Mouse (Mus musculus): ENCODE measurements around the gene Cd28. TPM values are rescaled to one million over a fixed set of nuclear protein-coding genes. Genes with fewer than 3 reads are reported as not detected.

Gene Cd28
- polyA plus RNA-seq (2015; fragmentation: Nextera tagmentation; extraction: Ambion mirVana), result 0.03 and 0.09 TPM in 2 replicates

DNA sequence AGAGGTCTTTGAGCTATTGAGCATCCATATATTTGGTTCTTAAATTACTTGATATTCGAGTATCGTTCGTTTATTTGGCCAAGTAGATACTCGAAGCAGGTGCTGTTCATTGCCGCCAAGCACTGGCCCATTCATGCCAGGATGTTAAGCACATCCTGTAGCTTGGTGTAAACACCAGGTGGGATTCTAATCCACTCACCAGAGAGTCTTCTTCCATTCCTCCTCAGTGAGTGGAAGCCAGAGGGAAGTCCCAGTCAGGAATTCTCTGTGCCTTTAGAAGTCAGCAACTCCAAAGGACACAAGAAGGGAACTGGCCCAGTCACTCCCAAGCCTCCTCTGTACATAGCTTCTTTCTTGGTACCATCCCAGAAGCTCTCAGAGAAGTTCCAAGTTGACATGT, at the start of gene Cd28:
Gene Cd28 (plus strand): TSS at position 234 of the 400 bp plus-strand sequence.
- no peaks in the 10 kb centered on the region for H3K4me1 ChIP-seq (replicated peaks)

DNA sequence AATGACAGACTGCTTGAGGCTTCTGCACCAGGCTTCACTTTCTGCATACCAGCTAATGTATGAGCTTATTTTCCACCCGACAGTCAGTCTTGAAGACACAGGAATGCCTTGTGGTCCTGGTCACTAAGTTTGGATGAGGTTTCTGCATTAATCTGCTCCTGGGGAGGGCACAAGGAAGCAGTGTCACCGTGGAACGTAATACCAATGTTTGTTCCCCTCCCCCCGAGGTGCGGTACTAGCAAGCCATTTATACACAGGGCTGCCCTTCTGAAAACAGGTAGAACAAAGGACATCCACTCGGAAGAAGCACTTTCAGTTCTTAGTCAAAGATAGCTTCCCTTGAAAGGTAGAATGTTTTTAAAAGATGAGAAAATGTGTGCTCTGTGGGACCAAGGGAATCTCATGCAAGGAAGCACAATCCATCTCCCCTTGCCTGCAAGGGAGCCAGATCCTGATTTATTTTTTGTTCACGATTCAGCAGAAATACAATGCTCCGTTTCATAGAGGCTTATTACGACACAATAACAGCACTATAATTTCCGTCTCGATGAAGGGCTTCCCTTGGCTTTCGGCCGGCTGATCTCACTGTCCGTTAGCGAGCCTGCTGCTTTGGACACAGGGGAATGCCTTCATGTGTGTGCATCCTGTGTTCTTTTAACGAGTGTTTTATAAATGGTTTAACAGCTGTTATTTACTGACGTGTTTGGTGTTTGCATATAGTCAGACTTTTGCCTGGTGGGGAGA, 48.6 kb upstream of the Cd28 start:
- H3K4me3 ChIP-seq (replicated peaks), result no peak overlapping the region
- no peaks in the 10 kb centered on the region for H3K36me3 ChIP-seq (replicated peaks)
- H3K4me2 ChIP-seq, result no peak overlapping the region
- H3K9ac ChIP-seq, result no peak overlapping the region
- no peaks in the 10 kb centered on the region for H3K4me1 ChIP-seq (replicated peaks)
- no peaks in the 10 kb centered on the region for H3K27me3 ChIP-seq
- peak overlapping the region; percentile 29; the same call in 1 of the 2 replicates for H3K27ac ChIP-seq (replicated peaks)
- no peaks in the 10 kb centered on the region for H3K9me3 ChIP-seq (replicated peaks)
- 56% methylated on average over 17 of the region's 17 CpGs for WGBS (ENCODE audit: insufficient replicate concordance)
- ATAC-seq (ENCODE audit: insufficient read depth), result no peak

More for the DNA sequence above, at the start of gene Cd28:
- Histone ChIP-seq H3K27ac (replicated peaks) (0 out of 2 replicates have a peak within 1 kb of the TSS, but pooled peaks have one; percentile 14), H3K4me3 (replicated peaks) (no peak within 1 kb of the TSS), H3K4me2 (no peak within 1 kb of the TSS), H3K9me3 (replicated peaks) (no peaks in the 10 kb centered on the region), H3K27me3 (no peaks in the 10 kb centered on the region), H3K36me3 (replicated peaks) (no peaks in the 10 kb centered on the region), H3K9ac (no peak within 1 kb of the TSS)
- no peak for ATAC-seq (ENCODE audit: insufficient read depth)
- WGBS (ENCODE audit: insufficient replicate concordance), result 57% methylated on average over 5 of the region's 5 CpGs

DNA sequence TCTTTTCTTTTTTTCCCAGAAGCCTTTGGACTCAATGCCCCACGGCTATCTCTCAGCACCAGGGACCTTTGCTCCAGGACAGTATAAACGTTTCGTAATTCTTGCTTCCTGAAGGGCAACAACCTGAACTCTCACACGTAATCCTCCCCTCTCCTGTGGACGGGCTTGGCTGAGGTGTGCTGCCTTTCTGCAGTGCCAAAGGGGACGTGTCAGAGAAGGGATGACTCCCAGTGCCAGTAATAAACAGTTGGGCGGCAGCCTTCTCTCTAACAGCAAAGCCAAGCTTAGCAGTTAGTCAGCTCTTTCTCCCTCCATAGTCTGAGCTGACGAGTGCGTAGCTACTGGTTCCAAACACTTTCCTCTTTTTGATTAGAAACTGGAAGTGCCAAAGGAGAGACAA, 47.6 kb upstream of the Cd28 start:
- no peak overlapping the region for H3K4me3 ChIP-seq (replicated peaks)
- H3K9me3 ChIP-seq (replicated peaks), result no peaks in the 10 kb centered on the region
- no peaks in the 10 kb centered on the region for H3K36me3 ChIP-seq (replicated peaks)
- H3K27me3 ChIP-seq, result no peaks in the 10 kb centered on the region
- no peak overlapping the region for H3K9ac ChIP-seq
- 30% methylated on average over 9 of the region's 9 CpGs for WGBS (ENCODE audit: insufficient replicate concordance)
- peak overlapping the region; percentile 39; the same call in 1 of the 2 replicates for H3K27ac ChIP-seq (replicated peaks)
- H3K4me2 ChIP-seq, result 0 out of 2 replicates have a peak overlapping the region, but pooled peaks have one; percentile 19
- ATAC-seq (ENCODE audit: insufficient read depth), result peak; percentile 85
- H3K4me1 ChIP-seq (replicated peaks), result no peaks in the 10 kb centered on the region

DNA sequence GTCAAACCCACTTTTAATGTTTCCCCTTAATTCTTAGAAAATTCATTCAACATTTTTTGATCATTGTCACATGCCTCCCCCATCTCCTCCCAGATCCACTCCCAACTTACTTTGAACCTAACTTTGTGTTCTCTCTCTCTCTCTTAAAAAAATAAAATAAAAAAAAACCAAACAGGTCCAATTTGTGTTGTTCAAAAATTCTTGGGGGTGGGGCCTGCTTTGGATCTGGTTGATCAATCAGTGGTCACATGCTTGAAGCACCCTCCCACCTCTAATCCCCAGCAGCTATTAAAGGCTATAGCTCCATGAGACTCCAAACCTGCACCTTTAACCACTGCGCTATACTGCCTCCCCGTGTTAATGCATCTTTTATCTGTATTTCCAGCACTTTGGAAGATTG, 46.9 kb upstream of the Cd28 start:
- H3K27ac ChIP-seq (replicated peaks), result 0 out of 2 replicates have a peak overlapping the region, but pooled peaks have one; percentile 39
- H3K4me3 ChIP-seq (replicated peaks), result no peak overlapping the region
- no peaks in the 10 kb centered on the region for H3K4me1 ChIP-seq (replicated peaks)
- 64% methylated on average over 2 of the region's 2 CpGs for WGBS (ENCODE audit: insufficient replicate concordance)
- H3K9me3 ChIP-seq (replicated peaks), result no peaks in the 10 kb centered on the region
- no peaks in the 10 kb centered on the region for H3K36me3 ChIP-seq (replicated peaks)
- no peak overlapping the region for H3K4me2 ChIP-seq
- ATAC-seq (ENCODE audit: insufficient read depth), result no peak
- no peak overlapping the region for H3K9ac ChIP-seq
- H3K27me3 ChIP-seq, result no peaks in the 10 kb centered on the region

DNA sequence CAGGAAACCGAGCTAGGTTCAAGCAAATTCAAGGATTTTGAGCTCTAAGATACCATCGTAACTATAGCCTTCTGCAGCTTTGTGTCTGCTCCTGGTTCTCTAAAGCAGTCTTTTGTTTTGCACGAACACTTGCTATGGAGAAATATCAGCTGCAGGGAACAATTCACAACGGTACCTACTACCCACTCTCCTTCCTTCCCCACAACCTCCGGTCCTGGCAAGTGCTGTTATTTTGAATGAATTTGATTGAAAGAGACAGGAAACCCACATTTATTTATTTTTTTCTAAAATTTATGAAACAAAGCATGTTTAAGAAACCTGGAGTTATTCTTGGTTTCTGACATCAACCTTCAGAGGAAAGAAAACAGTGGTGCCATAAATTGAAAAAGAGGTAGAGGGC, 46.4 kb upstream of the Cd28 start:
- no peaks in the 10 kb centered on the region for H3K27me3 ChIP-seq
- no peak for ATAC-seq (ENCODE audit: insufficient read depth)

DNA sequence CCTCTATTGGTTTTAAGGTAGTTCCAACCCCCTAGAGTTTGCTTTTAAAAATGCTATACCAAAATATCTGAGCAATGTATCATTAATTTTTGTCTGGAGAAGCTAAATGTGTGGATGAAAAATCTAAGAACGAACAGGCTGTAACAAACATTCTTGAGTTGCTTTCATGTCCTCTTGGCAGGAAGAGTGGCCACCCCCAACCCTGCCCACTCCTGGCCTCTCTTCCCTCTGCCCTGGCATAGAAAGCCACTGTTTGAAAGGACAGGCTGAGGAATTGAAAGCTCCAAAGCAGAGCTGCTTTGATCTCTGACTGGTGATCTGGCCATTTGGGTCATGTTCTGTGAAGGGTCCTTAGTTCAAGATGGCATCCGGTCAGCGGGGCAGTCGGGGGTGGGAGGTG, 32.8 kb upstream of the Cd28 start:
- Histone ChIP-seq H3K36me3 (replicated peaks) (no peaks in the 10 kb centered on the region), H3K27me3 (no peaks in the 10 kb centered on the region), H3K9ac (no peak overlapping the region), H3K4me1 (replicated peaks) (no peaks in the 10 kb centered on the region), H3K4me3 (replicated peaks) (no peak overlapping the region), H3K4me2 (no peak overlapping the region), H3K27ac (replicated peaks) (no peak overlapping the region), H3K9me3 (replicated peaks) (no peaks in the 10 kb centered on the region)
- ATAC-seq (ENCODE audit: insufficient read depth), result no peak
- WGBS (ENCODE audit: insufficient replicate concordance), result 77% methylated on average over 4 of the region's 4 CpGs

More for the DNA sequence above, 46.4 kb upstream of the Cd28 start:
- H3K9me3 ChIP-seq (replicated peaks), result no peaks in the 10 kb centered on the region
- no peaks in the 10 kb centered on the region for H3K36me3 ChIP-seq (replicated peaks)
- H3K9ac ChIP-seq, result no peak overlapping the region
- no peaks in the 10 kb centered on the region for H3K4me1 ChIP-seq (replicated peaks)
- no peak overlapping the region for H3K4me3 ChIP-seq (replicated peaks)
- H3K4me2 ChIP-seq, result no peak overlapping the region
- no peak overlapping the region for H3K27ac ChIP-seq (replicated peaks)
- 42% methylated on average over 5 of the region's 5 CpGs for WGBS (ENCODE audit: insufficient replicate concordance)

DNA sequence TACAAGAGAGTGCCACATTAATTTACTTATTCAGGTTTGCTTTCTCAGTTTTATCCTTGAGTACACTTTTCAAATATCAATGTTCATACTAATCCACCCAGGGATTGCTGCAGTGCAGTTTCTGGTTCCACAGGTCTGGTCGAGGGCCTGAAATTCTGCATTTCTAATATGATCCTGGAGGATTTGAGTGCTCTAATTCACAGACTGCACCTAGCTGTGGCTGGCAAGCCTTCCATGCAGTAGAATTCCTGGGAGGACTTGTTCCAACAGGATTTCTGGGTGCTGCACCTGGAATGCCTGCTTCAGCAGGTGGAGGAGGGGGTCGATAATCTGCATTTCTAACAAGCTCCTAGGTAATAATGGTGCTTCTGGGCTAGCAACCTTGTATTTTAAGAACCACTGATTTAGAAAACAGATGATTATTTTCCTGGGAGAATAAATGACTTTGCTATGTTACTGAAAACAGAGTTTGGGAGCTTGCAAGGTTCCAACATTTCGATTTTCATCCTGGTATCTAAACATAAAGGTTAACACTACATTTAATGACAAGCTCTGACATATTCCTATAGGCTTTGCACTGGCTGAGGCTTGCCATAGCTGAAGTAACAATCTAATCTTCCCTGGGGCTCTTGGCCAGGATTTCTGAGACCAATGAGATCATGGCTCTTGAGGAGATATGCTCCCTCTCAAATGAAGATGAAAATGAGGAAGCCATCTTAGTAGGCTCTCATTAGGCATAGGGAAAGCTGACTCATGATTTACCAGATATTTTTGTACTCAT, 20.3 kb upstream of the Cd28 start:
- H3K9ac ChIP-seq, result no peak overlapping the region
- H3K9me3 ChIP-seq (replicated peaks), result no peaks in the 10 kb centered on the region
- WGBS (ENCODE audit: insufficient replicate concordance), result 60% methylated on average over 3 of the region's 3 CpGs
- H3K4me2 ChIP-seq, result no peak overlapping the region
- H3K4me1 ChIP-seq (replicated peaks), result no peaks in the 10 kb centered on the region
- H3K27me3 ChIP-seq, result no peaks in the 10 kb centered on the region
- ATAC-seq (ENCODE audit: insufficient read depth), result no peak
- no peaks in the 10 kb centered on the region for H3K36me3 ChIP-seq (replicated peaks)
- H3K27ac ChIP-seq (replicated peaks), result no peak overlapping the region
- no peak overlapping the region for H3K4me3 ChIP-seq (replicated peaks)

DNA sequence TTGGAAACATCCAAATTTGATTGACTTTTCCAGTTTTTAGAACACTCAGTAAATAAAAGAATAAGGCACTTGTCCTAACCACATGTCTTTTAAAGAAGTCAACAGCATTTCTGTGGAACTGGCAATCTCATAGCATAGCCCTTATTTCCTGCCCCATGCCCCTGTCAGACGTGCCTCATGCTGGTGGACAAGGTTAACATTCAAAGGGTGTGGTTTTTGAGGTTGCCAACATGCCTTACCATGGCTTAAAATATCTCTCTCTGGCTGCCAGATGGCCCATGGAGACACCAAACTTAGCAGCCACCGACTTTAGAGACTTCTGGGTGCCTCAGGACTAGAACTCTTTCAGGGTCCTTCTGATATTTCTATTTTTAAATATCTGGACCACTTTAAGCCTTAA, 14.0 kb upstream of the Cd28 start:
- no peak overlapping the region for H3K9ac ChIP-seq
- no peak for ATAC-seq (ENCODE audit: insufficient read depth)
- no peak overlapping the region for H3K4me3 ChIP-seq (replicated peaks)
- H3K36me3 ChIP-seq (replicated peaks), result no peaks in the 10 kb centered on the region
- no peak overlapping the region for H3K4me2 ChIP-seq
- H3K9me3 ChIP-seq (replicated peaks), result no peaks in the 10 kb centered on the region
- WGBS (ENCODE audit: insufficient replicate concordance), result 5% methylated on average over 2 of the region's 2 CpGs
- H3K27ac ChIP-seq (replicated peaks), result no peak overlapping the region
- no peaks in the 10 kb centered on the region for H3K4me1 ChIP-seq (replicated peaks)
- no peaks in the 10 kb centered on the region for H3K27me3 ChIP-seq

DNA sequence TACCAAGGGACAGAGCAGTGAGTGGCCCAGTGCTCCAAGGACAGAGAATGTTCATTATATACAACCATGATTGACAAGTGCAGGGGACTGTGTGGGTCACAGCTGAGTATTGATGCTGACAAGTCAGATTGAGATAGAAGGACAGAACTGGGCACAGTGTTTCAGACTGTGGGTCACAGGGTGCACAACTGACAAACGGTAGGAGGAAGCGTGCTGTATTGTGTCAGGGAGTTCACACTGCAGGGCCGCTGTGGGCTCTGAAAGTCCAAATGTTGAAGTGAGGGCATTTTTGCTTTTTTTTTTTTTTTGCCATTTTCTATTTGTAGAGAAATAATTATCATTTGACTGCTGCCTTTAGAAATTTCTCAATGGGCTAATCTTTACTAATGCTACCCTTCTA, 3.4 kb upstream of the Cd28 start:
- no peak overlapping the region for H3K4me2 ChIP-seq
- no peaks in the 10 kb centered on the region for H3K9me3 ChIP-seq (replicated peaks)
- 68% methylated on average over 3 of the region's 3 CpGs for WGBS (ENCODE audit: insufficient replicate concordance)
- ATAC-seq (ENCODE audit: insufficient read depth), result no peak
- H3K36me3 ChIP-seq (replicated peaks), result no peaks in the 10 kb centered on the region
- no peak overlapping the region for H3K4me3 ChIP-seq (replicated peaks)
- H3K4me1 ChIP-seq (replicated peaks), result no peaks in the 10 kb centered on the region
- no peaks in the 10 kb centered on the region for H3K27me3 ChIP-seq
- no peak overlapping the region for H3K9ac ChIP-seq
- no peak overlapping the region for H3K27ac ChIP-seq (replicated peaks)

DNA sequence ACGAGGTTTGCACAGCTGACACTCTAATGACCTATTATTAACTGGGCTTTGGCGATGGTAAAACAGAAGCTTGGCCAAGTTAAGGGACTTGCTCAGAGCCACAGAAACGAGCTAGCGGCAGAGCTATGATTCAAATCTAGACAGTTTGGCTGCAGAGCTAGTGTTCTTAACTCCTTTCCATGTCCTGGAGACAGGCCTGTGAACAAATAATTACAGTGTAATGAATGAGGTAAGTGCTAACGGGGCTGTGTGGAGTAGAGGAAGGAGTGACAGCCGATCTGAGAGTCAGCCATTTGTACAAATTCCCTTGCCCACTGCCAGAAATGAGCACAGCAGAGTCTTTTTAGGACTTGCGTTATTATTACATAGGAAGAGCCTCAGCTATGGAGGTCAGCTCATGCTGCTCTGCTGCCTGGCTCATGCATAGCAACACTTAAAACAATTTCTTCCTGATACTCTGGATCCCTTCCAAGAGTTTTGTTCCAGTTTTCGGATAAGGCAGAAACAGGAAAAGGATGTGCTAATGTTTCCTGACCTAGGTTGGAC, 876 bp upstream of the Cd28 start:
- Histone ChIP-seq H3K4me1 (replicated peaks) (no peaks in the 10 kb centered on the region), H3K9me3 (replicated peaks) (no peaks in the 10 kb centered on the region), H3K9ac (no peak overlapping the region), H3K27ac (replicated peaks) (0 out of 2 replicates have a peak overlapping the region, but pooled peaks have one; percentile 14), H3K4me2 (no peak overlapping the region), H3K36me3 (replicated peaks) (no peaks in the 10 kb centered on the region), H3K27me3 (no peaks in the 10 kb centered on the region), H3K4me3 (replicated peaks) (no peak overlapping the region)
- WGBS (ENCODE audit: insufficient replicate concordance), result 60% methylated on average over 8 of the region's 8 CpGs
- no peak for ATAC-seq (ENCODE audit: insufficient read depth)

DNA sequence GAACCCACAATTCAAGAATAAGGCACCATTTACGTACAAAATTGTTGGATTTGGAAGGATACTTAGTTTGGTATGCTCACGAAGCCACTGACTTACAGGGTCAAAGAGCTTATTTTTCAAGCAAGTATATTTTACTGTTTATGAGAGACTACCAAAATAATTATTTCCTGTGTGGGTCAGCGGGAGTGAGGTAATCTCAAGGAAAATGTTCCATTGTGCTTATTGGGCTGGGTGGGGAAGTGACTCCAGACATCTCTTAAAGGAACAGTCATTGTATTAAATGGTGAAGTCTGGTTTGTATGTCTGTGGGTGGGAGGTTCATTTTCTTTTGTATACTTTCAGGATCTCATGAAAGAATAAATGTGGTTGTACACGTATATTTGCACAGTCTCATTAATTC, 2.0 kb downstream of the Cd28 start:
- WGBS (ENCODE audit: insufficient replicate concordance), result 57% methylated on average over 4 of the region's 4 CpGs
- no peak overlapping the region for H3K9ac ChIP-seq
- no peaks in the 10 kb centered on the region for H3K4me1 ChIP-seq (replicated peaks)
- no peaks in the 10 kb centered on the region for H3K36me3 ChIP-seq (replicated peaks)
- no peak overlapping the region for H3K4me3 ChIP-seq (replicated peaks)
- no peaks in the 10 kb centered on the region for H3K27me3 ChIP-seq
- H3K27ac ChIP-seq (replicated peaks), result no peak overlapping the region
- no peak overlapping the region for H3K4me2 ChIP-seq
- ATAC-seq (ENCODE audit: insufficient read depth), result no peak
- no peaks in the 10 kb centered on the region for H3K9me3 ChIP-seq (replicated peaks)

All from liver, embryonic 15.5 days (tissue).